Mouse (Mus musculus): ENCODE results near the gene Hint1. TPM values are rescaled to one million over a fixed set of nuclear protein-coding genes. Genes with fewer than 3 reads are reported as not detected.

The Hint1 gene
- total RNA-seq, 2 experiments from 2014 or later = 337 to 370 TPM

GRCm38 (mm10) chr11:54896646-54897045 lies 30.5 kb downstream of the Hint1 start:
- peak; percentile 73 for DNase-seq

DNA sequence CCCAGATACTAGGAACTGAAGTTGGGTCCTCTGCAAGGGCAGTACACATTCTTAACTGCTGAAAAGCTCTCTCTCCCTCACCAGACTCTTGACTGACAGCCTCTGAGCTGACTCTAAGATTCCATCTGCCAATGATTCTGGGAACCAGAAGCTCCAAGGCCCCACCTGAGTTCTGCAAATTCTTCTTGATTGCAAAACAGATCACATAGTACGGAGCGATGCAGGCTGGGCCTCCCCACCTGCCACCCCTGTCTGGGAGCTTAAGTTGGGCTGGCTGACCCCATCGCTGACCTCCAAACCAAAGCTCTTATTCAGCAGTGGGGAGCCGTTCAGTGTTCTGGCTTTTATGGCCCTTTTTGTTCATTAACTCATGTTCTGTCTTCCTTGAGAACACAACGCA lies 31.3 kb downstream of the Hint1 start:
- DNase-seq = no peak

DNA sequence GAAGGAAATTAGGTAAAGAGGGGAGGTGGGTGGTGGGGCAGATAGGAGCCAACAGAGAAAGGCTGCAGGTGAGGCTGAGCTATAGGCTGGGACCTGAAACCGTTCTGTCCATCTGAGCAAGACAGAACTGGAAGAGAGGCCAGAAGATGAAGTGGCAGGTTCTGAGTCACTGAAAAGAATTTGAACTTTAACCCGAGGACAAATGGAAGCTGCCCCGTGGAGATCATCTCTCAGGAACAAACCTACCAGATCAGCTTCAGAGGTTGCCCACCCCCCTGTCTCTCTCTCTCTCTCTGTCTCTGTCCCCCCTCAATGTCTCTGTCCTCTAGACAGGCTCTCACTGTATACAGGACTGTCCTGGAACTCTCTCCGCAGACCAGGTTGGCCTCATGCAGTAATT lies 33.5 kb downstream of the Hint1 start:
- no peak for DNase-seq

GRCm38 (mm10) chr11:54902333-54903323 lies 36.4 kb downstream of the Hint1 start, which contains the start of gene Gpx3:
Gene Gpx3, plus strand, starts transcription at chr11:54902453.
- peak; percentile 83 for DNase-seq

GRCm38 (mm10) chr11:54903339-54903738 lies 37.2 kb downstream of the Hint1 start:
- DNase-seq = no peak

DNA sequence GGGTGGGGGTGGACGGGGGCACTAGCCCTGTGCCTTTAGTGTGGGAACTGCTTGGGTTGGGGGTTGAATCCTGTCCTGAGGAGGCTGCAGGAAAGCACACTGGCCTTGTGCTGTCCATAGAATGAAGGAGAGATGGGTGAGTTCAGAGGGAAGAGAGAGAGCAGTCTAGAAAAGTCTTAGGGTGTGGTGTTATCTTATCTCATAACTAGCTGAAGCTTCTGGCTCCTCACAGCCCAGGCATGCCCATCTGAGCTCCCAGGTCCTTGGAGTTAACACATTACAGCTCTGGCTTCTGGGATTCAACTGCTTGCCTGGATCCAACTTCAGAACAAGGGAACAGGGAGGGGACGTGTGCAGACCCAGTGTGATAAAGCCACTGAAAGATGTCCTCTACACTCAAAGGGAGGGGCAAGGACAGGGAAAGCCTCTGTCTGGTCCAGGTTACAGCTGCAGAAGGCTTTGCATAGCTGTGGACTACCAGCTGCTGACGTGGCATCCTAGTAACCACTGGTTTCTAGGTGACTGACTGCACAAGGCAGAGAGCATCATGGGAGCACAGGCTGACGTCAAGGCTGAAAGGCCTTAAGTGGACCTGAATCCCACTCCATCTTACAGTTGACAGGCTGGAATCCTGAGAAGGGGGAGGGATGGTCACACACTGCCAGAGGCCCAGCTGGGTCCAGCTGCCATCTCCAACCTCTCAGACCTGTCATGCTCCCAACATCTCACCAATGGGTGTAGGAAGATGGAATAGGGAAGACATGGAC lies 37.9 kb downstream of the Hint1 start:
- no peak for DNase-seq

GRCm38 (mm10) chr11:54905086-54905485 lies 38.9 kb downstream of the Hint1 start:
- DNase-seq = no peak

DNA sequence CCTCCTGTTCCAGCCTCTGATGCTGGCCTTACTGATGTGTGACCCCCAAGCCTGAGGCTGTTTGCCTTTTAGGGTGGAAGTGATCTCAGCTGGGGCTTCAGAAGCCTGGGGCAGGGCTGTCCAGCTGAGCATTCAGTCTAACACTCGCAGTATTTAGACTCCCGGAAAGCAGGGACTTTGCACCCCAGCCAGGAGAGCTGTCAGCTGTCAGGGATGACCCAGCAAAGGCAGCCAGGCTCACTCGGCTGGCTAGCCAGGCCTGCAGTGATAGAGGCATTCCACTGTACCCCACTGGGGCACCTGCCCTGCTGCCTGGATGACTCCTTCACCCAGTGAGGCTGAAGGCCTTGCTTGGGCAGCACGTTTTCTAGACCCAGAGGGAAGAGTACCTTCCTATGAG lies 39.7 kb downstream of the Hint1 start:
- peak; percentile 27 for DNase-seq

DNA sequence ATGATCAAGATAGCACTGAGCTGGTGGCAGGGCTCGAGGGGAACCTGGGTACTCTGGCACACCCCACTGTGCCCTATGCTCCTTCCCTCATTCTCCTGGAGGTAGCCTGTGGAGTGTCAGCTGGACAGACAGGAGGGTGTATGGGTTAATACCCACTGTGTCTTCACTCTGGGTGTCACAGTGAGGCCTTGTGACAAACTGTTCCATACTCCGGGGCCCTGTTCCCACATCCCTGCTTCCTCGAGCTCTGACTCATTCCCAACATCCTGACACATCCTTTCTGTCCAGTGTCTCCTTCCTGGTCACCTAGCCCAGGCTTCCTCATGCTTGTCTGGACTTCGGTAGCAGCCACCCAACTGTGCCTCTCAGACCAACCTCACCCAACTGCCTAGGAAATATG lies 40.3 kb downstream of the Hint1 start:
- peak; percentile 2 for DNase-seq

- DNase-seq = no peak
Measured at GRCm38 (mm10) chr11:54907259-54907658, 41.1 kb downstream of the Hint1 start.

- no peak for DNase-seq
Measured at GRCm38 (mm10) chr11:54909273-54909672, 43.1 kb downstream of the Hint1 start.

DNA sequence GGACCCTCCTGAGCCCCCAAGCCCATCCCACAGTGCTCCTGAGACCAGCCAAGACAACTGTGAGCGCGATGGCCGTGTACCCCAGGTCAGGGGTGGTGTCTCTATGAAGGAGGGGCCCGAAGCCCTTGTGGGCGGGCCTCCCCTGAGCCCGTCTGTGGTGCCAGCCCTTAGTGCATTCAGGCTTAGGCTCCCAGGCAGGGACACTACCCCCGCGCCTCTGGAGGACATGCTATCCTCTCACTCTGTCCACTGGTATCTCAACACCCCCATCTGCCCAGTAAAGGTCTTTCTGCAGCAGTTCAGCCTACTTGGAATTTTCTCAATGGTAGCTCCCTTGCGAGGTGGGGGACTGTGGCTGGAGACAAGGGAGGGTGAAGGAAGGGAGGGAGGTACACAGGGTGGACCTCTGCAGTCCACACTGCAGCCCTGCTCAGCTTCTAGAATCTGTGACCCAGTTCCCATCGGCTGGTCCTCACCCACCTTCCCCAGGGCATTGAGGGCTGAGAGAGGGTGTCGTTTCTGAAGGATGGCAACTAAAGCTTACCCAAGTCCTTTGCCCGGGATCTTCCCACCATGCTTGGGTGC lies 44.0 kb downstream of the Hint1 start:
- DNase-seq = no peak

DNA sequence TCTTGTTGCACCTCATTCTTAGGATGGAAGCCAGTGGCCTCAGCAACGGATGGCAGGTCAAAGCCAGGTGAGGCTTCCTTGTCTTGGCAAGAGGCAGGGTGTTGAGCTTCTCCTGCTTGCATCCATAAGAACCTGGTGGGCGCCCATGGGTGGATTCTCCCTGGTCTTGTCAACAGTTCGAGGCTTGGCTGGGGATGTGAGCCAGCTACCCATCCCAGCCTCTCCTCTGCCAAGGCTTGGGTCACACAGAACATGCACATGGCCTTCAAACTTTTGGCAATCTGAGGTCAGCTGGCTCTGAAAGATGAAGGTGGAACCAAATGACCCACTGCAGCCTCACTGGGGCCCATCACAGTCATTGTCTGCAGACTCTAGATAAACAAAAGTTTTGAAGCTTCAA lies 45.0 kb downstream of the Hint1 start:
- DNase-seq = no peak

GRCm38 (mm10) chr11:54911671-54912502 lies 45.7 kb downstream of the Hint1 start:
- DNase-seq = no peak

GRCm38 (mm10) chr11:54912503-54913316 lies 46.5 kb downstream of the Hint1 start:
- peak; percentile 16 for DNase-seq

GRCm38 (mm10) chr11:54913841-54914240 lies 47.7 kb downstream of the Hint1 start:
- peak; percentile 71 for DNase-seq

- no peak for DNase-seq
Measured at GRCm38 (mm10) chr11:54917461-54917860, 51.3 kb downstream of the Hint1 start.

DNA sequence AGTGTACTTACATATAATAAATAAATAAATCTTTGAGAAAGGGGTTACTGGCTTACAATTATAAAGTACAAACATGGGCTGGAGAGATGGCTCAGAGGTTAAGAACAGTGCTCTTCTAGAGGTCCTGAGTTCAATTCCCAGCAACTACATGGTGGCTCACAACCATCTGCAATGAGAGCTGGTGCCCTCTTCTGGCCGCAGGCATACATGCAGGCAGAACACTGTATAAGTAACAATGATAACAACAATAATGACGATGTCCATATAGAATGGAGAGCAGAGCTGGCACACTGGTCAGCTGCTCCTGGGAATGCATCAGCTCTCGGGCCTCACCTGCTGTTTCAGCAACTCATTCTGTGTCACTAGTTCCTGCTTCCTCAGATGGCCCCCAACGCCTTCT lies 52.1 kb downstream of the Hint1 start:
- no peak for DNase-seq

All from adrenal gland, postnatal 10 days (tissue).